13 mouse cellular contexts compared by ENCODE assay signal in genomic region chr8:116111168-116111567, GRCm38 (mm10).
DNase-seq lines count a peak whose midpoint lies in the region; ATAC-seq and TF ChIP-seq lines count a peak whose summit lies in the region.
"Had no signal": no experiment of that assay in that cellular context is flagged by ENCODE, and none has a peak within 500 bp of the region (broad histone marks: within the 10 kb centered on the region; RNA-seq: fewer than 3 reads in every experiment).

No protein-coding gene starts in this region.

- no peak overlapping the region for H3K4me3 ChIP-seq in heart, embryonic 13.5 days
- no peak overlapping the region for H3K4me3 ChIP-seq in midbrain, embryonic 12.5 days
- no peak overlapping the region for H3K4me3 ChIP-seq in midbrain, embryonic 10.5 days
- H3K4me3 ChIP-seq in stomach, postnatal 0 days (ENCODE audit: low read depth, low read length) = no peak overlapping the region
- H3K4me3 ChIP-seq: erythroblast, embryonic 14.5 days; heart, embryonic 10.5 days; limb, embryonic 13.5 days had no signal

- ATAC-seq in heart, embryonic 13.5 days (ENCODE audit: extremely low read depth, insufficient number of reproducible peaks, low FRiP score, low TSS enrichment) = no peak
- no peak for ATAC-seq in midbrain, embryonic 12.5 days (ENCODE audit: low FRiP score, low read depth)
- 0 out of 2 replicates have a peak, but pooled peaks have one; percentile 38 for ATAC-seq in stomach, postnatal 0 days (ENCODE audit: low FRiP score, low TSS enrichment)

- no peak for TF ChIP-seq EP300 in stomach, postnatal 0 days (optimal IDR thresholded peaks at IDR 0.05)

- intact Hi-C loops in left cerebral cortex, postnatal 36 days (cut with DNase I) = no loop called here

- no peak overlapping the region for H3K27ac ChIP-seq in heart, embryonic 13.5 days (replicated peaks)
- no peak overlapping the region for H3K27ac ChIP-seq in midbrain, embryonic 12.5 days (replicated peaks)
- no peak overlapping the region for H3K27ac ChIP-seq in midbrain, embryonic 10.5 days (replicated peaks)
- H3K27ac ChIP-seq in stomach, postnatal 0 days (replicated peaks) = no peak overlapping the region
- H3K27ac ChIP-seq: heart, embryonic 10.5 days; limb, embryonic 13.5 days had no signal

- no peak overlapping the region for H3K9ac ChIP-seq in heart, embryonic 13.5 days
- H3K9ac ChIP-seq in midbrain, embryonic 12.5 days (replicated peaks) = no peak overlapping the region
- H3K9ac ChIP-seq in stomach, postnatal 0 days (ENCODE audit: low read length) = no peak overlapping the region
- H3K9ac ChIP-seq: limb, embryonic 13.5 days had no signal

- DNase-seq in heart, adult 11 months = no peak
- DNase-seq in midbrain, embryonic 10.5 days (ENCODE audit: low spot score) = no peak
- peak; percentile 14 to 32 for DNase-seq in left cerebral cortex, postnatal 36 days (ENCODE audit: low spot score in 2 of 2)
- DNase-seq in stomach, postnatal 0 days (ENCODE audit: low spot score) = peak; percentile 26
- no peak for DNase-seq in gastrocnemius, postnatal 25 days
- no peak for DNase-seq in ovary, postnatal 10 days (ENCODE audit: low spot score)
- DNase-seq: adrenal gland, postnatal 25 days; cerebellum, postnatal 10 days had no signal

- no peak for TF ChIP-seq CTCF in stomach, postnatal 0 days (IDR thresholded peaks at IDR 0.05; ENCODE audit: low read depth)

- H3K27me3 ChIP-seq in heart, embryonic 13.5 days (replicated peaks) = no peaks in the 10 kb centered on the region; the same call in 1 of the 2 replicates
- peaks cover 42% of the 10 kb centered on the region for H3K27me3 ChIP-seq in midbrain, embryonic 12.5 days
- H3K27me3 ChIP-seq in midbrain, embryonic 10.5 days (ENCODE audit: low read depth, poor library complexity, severe bottlenecking) = peaks cover 65% of the 10 kb centered on the region
- H3K27me3 ChIP-seq in stomach, postnatal 0 days (ENCODE audit: control insufficient read depth, insufficient read depth, low read length) = no peaks in the 10 kb centered on the region

- no peaks in the 10 kb centered on the region for H3K36me3 ChIP-seq in heart, embryonic 13.5 days
- H3K36me3 ChIP-seq in midbrain, embryonic 12.5 days = no peaks in the 10 kb centered on the region
- no peaks in the 10 kb centered on the region for H3K36me3 ChIP-seq in midbrain, embryonic 10.5 days
- H3K36me3 ChIP-seq in stomach, postnatal 0 days (ENCODE audit: control insufficient read depth, insufficient read depth, low read length) = no peaks in the 10 kb centered on the region
- H3K36me3 ChIP-seq: heart, embryonic 10.5 days; limb, embryonic 13.5 days had no signal

- H3K4me2 ChIP-seq in heart, embryonic 13.5 days = peak overlapping the region; percentile 33
- H3K4me2 ChIP-seq in midbrain, embryonic 12.5 days (replicated peaks) = peak overlapping the region; percentile 8; the same call in 1 of the 2 replicates
- H3K4me2 ChIP-seq in stomach, postnatal 0 days (replicated peaks; ENCODE audit: low read depth) = peak overlapping the region; percentile 23; the same call in 1 of the 2 replicates
- H3K4me2 ChIP-seq: limb, embryonic 13.5 days had no signal

- H3K9me3 ChIP-seq in heart, embryonic 13.5 days = 0 out of 2 replicates have a peak, but pooled peaks cover 4% of the 10 kb centered on the region
- no peaks in the 10 kb centered on the region for H3K9me3 ChIP-seq in midbrain, embryonic 12.5 days
- H3K9me3 ChIP-seq in midbrain, embryonic 10.5 days (replicated peaks) = no peaks in the 10 kb centered on the region
- no peaks in the 10 kb centered on the region for H3K9me3 ChIP-seq in stomach, postnatal 0 days (ENCODE audit: control insufficient read depth, low read length)
- H3K9me3 ChIP-seq: heart, embryonic 10.5 days had no signal

- 39% methylated on average over 12 of the region's 12 CpGs for WGBS in heart, embryonic 13.5 days
- WGBS in midbrain, embryonic 12.5 days = 37% methylated on average over 12 of the region's 12 CpGs
- WGBS in midbrain, embryonic 10.5 days = 52% methylated on average over 12 of the region's 12 CpGs
- WGBS in stomach, postnatal 0 days = 10% methylated on average over 12 of the region's 12 CpGs

- H3K4me1 ChIP-seq in heart, embryonic 13.5 days = peaks cover 30% of the 10 kb centered on the region
- H3K4me1 ChIP-seq in midbrain, embryonic 12.5 days = peaks cover 9% of the 10 kb centered on the region
- H3K4me1 ChIP-seq in midbrain, embryonic 10.5 days = peaks cover 20% of the 10 kb centered on the region
- H3K4me1 ChIP-seq in stomach, postnatal 0 days (replicated peaks; ENCODE audit: control insufficient read depth, insufficient read depth) = 0 out of 2 replicates have a peak, but pooled peaks cover 2% of the 10 kb centered on the region

Comparison
In these comparisons a context has a peak if more than half of its experiments do, and no peak if none do; other contexts are left out.
1. DNase-seq: peak in left cerebral cortex, postnatal 36 days (2 of 2) and stomach, postnatal 0 days (single experiment); none in heart, adult 11 months (single experiment), midbrain, embryonic 10.5 days (single experiment), gastrocnemius, postnatal 25 days (single experiment) and ovary, postnatal 10 days (single experiment).
2. Peak in every context shown above with its lines, with median percentiles within 50 percentile points of each other: H3K4me2 ChIP-seq.